Mouse (Mus musculus) frontal cortex, postnatal 36 days (tissue): ENCODE measurements around the gene Rims3.

Source experiments
- DNase-seq, 2 experiments: peaks; one replicate each; pipeline ENCODE4 v3.0.0; 2022; ENCODE audit warnings: low spot score in 2 of 2

The Rims3 gene

GRCm38 (mm10) chr4:120891960-120892359 lies 37.3 kb downstream of the Rims3 start:
- DNase-seq = no peak

GRCm38 (mm10) chr4:120892516-120892915 lies 37.9 kb downstream of the Rims3 start:
- DNase-seq = no peak

GRCm38 (mm10) chr4:120893656-120894401 lies 39.2 kb downstream of the Rims3 start:
- DNase-seq = no peak

- no peak for DNase-seq
Measured at GRCm38 (mm10) chr4:120894584-120894983, 40.0 kb downstream of the Rims3 start.

- no peak for DNase-seq
Measured at GRCm38 (mm10) chr4:120895226-120895625, 40.6 kb downstream of the Rims3 start.

- DNase-seq = no peak
Measured at GRCm38 (mm10) chr4:120895810-120896584, 41.4 kb downstream of the Rims3 start.

- DNase-seq = no peak
Measured at GRCm38 (mm10) chr4:120904533-120904932, 49.9 kb downstream of the Rims3 start.

GRCm38 (mm10) chr4:120905644-120906043 lies 51.0 kb downstream of the Rims3 start:
- DNase-seq = no peak

- peak in 1 of 2 experiments; percentile 56 for DNase-seq
Measured at GRCm38 (mm10) chr4:120909558-120910150, 55.0 kb downstream of the Rims3 start.

GRCm38 (mm10) chr4:120911086-120911485 lies 56.5 kb downstream of the Rims3 start:
- DNase-seq = no peak

GRCm38 (mm10) chr4:120912866-120913265 lies 58.2 kb downstream of the Rims3 start:
- no peak for DNase-seq

- DNase-seq = no peak
Measured at GRCm38 (mm10) chr4:120913443-120913842, 58.8 kb downstream of the Rims3 start.

- no peak for DNase-seq
Measured at GRCm38 (mm10) chr4:120913861-120914260, 59.2 kb downstream of the Rims3 start.

- DNase-seq = no peak
Measured at GRCm38 (mm10) chr4:120914501-120914900, 59.9 kb downstream of the Rims3 start.

GRCm38 (mm10) chr4:120921461-120921860 lies 66.8 kb downstream of the Rims3 start:
- no peak for DNase-seq

GRCm38 (mm10) chr4:120924554-120925299 lies 70.1 kb downstream of the Rims3 start, which contains the start of gene Exo5:
TSS of gene Exo5 (minus strand) at chr4:120925017.
- peak; percentile 87 to 90 for DNase-seq

- DNase-seq = peak in 1 of 2 experiments; percentile 23
Measured at GRCm38 (mm10) chr4:120925386-120925785, 70.8 kb downstream of the Rims3 start.

- no peak for DNase-seq
Measured at GRCm38 (mm10) chr4:120928686-120929085, 74.1 kb downstream of the Rims3 start.

- no peak for DNase-seq
Measured at GRCm38 (mm10) chr4:120930736-120931135, 76.1 kb downstream of the Rims3 start.

- DNase-seq = no peak
Measured at GRCm38 (mm10) chr4:120935006-120935405, 80.4 kb downstream of the Rims3 start.
